Mouse (Mus musculus): ENCODE results near the gene Larp1. TPM values are rescaled to one million over a fixed set of nuclear protein-coding genes. Genes with fewer than 3 reads are reported as not detected.
"Not testable (repeated sequence)": the region's sequence is repeated elsewhere in the genome, so short reads cannot be mapped to it uniquely, and the experiment has no call there.

Gene Larp1
- total RNA-seq, 2 experiments from 2014 or later = 57.8 to 61.3 TPM

- intact Hi-C loops (cut with DNase I) = no loop called here
- DNase-seq = no peak
These were observed 86.7 kb downstream of the Larp1 start for GRCm38 (mm10) chr11:58095561-58095960.

DNA sequence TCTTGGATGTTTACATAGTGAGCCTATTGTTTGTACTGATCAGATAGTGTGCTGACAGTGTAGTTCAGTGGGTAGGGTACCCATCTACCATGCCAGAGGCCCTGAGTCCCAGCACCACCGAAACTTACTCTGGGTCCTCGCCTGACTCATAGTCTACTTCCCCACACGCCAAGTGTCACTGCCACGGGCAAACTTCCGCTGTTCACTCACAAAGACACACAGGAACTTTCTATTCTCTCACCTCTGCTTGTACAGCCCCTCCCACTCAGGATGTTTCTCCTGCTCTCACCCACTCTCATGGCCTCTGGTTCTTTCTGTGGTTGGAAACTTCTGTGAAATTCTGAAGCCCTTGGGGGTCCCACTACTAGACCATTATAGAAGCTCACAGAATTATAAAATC, 87.3 kb downstream of the Larp1 start:
- intact Hi-C loops (cut with DNase I) = no loop called here

GRCm38 (mm10) chr11:58096821-58097620, 88.2 kb downstream of the Larp1 start:
- peak; percentile 22 to 33 for DNase-seq
- intact Hi-C loops (cut with DNase I) = no loop called here

More for the DNA sequence above, 87.3 kb downstream of the Larp1 start:
- DNase-seq = no peak

GRCm38 (mm10) chr11:58097621-58098365, 88.9 kb downstream of the Larp1 start:
- DNase-seq = no peak
- intact Hi-C loops (cut with DNase I) = no loop called here

- intact Hi-C loops (cut with DNase I); DNase-seq: not testable (repeated sequence)
These were observed 89.5 kb downstream of the Larp1 start for GRCm38 (mm10) chr11:58098366-58098720.

DNA sequence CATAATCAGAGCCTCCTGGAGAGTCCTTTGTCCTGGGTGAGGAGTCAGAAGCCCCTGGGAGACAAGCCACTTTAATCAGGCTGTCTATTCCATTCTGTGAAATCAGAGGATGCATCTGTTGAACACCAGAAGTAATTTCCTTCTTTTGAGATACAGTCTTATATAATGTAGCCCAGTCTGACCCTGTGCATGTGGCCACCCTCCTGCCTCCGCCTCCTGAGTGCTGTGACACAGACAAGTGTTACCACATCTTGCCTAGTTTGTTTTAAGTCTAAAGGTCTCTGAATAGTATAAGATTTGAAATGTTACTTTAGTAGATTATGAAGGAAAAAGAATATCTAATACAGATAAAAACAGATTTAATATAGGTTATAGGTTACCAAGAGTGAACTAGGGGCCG, 91.1 kb downstream of the Larp1 start:
- intact Hi-C loops (cut with DNase I) = no loop called here

GRCm38 (mm10) chr11:58101194-58101720, 92.4 kb downstream of the Larp1 start:
- intact Hi-C loops (cut with DNase I) = no loop called here
- DNase-seq = no peak

More for the DNA sequence above, 91.1 kb downstream of the Larp1 start:
- no peak for DNase-seq

GRCm38 (mm10) chr11:58102146-58102545, 93.3 kb downstream of the Larp1 start:
- no peak for DNase-seq
- intact Hi-C loops (cut with DNase I) = no loop called here

GRCm38 (mm10) chr11:58102581-58103343, 93.9 kb downstream of the Larp1 start:
- intact Hi-C loops (cut with DNase I) = no loop called here
- peak in 1 of 2 experiments; percentile 29 for DNase-seq

- no peak for DNase-seq
- intact Hi-C loops (cut with DNase I) = no loop called here
These were observed 94.4 kb downstream of the Larp1 start for GRCm38 (mm10) chr11:58103344-58103653.

GRCm38 (mm10) chr11:58103697-58104306, 94.9 kb downstream of the Larp1 start, which contains the start of gene Cnot8:
Gene Cnot8 (plus strand): TSS chr11:58104153.
- intact Hi-C loops (cut with DNase I) = loop anchor here (2.0 kb wide), 1 partner anchor 93 kb away; no protein-coding TSS in a partner anchor
- peak; percentile 100 for DNase-seq

- intact Hi-C loops (cut with DNase I) = loop anchor here (2.0 kb wide), 1 partner anchor 94 kb away; no protein-coding TSS in a partner anchor
- no peak for DNase-seq
These were observed 95.5 kb downstream of the Larp1 start for GRCm38 (mm10) chr11:58104351-58104791.

- intact Hi-C loops (cut with DNase I) = no loop called here
- DNase-seq = no peak
These were observed 98.1 kb downstream of the Larp1 start for GRCm38 (mm10) chr11:58107009-58107408.

DNA sequence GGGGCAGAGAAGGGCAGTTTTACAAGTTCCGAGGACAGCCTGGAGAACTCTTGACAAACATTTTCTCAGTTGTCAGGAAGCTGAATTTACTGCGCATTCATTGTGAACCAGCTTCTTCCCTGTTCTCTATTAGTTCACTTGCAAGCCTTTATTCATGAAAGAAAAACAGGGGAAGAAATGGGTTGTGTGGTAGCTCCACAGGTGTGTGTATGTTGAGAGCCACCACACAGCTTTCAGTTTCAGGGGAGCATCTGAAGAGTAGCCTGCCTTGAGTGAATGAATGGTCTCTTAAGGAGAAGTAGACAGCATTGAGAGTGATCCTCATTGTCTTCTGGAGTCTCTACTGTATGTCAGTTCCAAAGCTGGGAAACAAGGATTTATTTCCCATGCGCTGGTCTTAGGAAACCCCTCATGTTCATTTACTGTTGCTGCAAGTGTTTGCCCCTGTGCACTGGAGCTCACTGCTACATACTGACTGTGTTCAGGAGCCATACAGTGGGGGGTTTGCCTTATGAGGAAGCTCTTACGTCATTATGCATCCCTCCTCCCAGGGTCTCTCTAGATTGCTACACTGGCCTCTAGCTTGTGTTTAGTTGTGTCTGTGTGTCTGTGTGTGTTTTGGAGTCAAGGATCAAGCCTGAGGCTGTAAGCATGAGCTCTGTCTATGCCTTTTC, 98.9 kb downstream of the Larp1 start:
- intact Hi-C loops (cut with DNase I) = no loop called here
- no peak for DNase-seq

Other genes starting within 250 kb of the Larp1 start
- gene Sap30l, start 207.4 kb upstream of the Larp1 start, total RNA-seq (2021) = 10 to 100 TPM; 36.1 to 38.8 TPM
- under 1 TPM in 1 of 2 experiments, not detected in 1; 0.15 TPM for gene Hand1, start 176.2 kb upstream of the Larp1 start, total RNA-seq (2021)
- not detected for gene Gm12248, start 84.1 kb downstream of the Larp1 start, total RNA-seq (2021)
- gene Cnot8, start 95.1 kb downstream of the Larp1 start, total RNA-seq (2021) = 10 to 100 TPM; 42.6 to 46.9 TPM
- 10 to 100 TPM; 10.2 to 11.9 TPM for gene Gemin5, start 159.5 kb downstream of the Larp1 start, total RNA-seq (2021)
- 10 to 100 TPM; 49.5 to 54.2 TPM for gene Mrpl22, start 162.6 kb downstream of the Larp1 start, total RNA-seq (2021)
- gene Igtp, start 190.5 kb downstream of the Larp1 start, total RNA-seq (2021) = 1 to 10 TPM; 3.1 to 5.1 TPM
- 1 to 10 TPM; 5.1 to 7.4 TPM for gene Irgm2, start 190.6 kb downstream of the Larp1 start, total RNA-seq (2021)

Measured in heart, postnatal 10 days (tissue).